Mouse (Mus musculus) embryonic stem cell, embryonic (primary cell): ENCODE measurements at regions not wholly inside any gene's neighbourhood (a gene's known extent, or its start where the extent isn't known, plus 50 kb on each side); places are given as distances from the start of the nearest gene placed in this dataset.

ENCODE experiments used
- CTCF ChIA-PET, 4 experiments: fragments of 300-600 bp in 2 of 4; fragments of 350-600 bp in 2 of 4; sonication (Branson Sonifier 250); formaldehyde crosslinking; loops; one replicate each; lab custom pipeline; 2022; ENCODE audit warnings: inconsistent platforms in 2 of 4; lab: Charles Lee
- POLR2A ChIA-PET, 4 experiments: fragments of 300-600 bp in 2 of 4; fragments of 350-600 bp in 2 of 4; sonication (Branson Sonifier 250); formaldehyde crosslinking; loops; one replicate each; lab custom pipeline; 2022; ENCODE audit warnings: antibody characterized with exemption in 4 of 4, inconsistent platforms in 1 of 4; lab: Charles Lee

- CTCF ChIA-PET = no interaction called here
- POLR2A ChIA-PET = no interaction called here
Observed at GRCm38 (mm10) chr5:12209631-12210030, 173.6 kb upstream of the Sema3d start.

GRCm38 (mm10) chr5:12213448-12213847, 169.7 kb upstream of the Sema3d start:
- CTCF ChIA-PET = no interaction called here

DNA sequence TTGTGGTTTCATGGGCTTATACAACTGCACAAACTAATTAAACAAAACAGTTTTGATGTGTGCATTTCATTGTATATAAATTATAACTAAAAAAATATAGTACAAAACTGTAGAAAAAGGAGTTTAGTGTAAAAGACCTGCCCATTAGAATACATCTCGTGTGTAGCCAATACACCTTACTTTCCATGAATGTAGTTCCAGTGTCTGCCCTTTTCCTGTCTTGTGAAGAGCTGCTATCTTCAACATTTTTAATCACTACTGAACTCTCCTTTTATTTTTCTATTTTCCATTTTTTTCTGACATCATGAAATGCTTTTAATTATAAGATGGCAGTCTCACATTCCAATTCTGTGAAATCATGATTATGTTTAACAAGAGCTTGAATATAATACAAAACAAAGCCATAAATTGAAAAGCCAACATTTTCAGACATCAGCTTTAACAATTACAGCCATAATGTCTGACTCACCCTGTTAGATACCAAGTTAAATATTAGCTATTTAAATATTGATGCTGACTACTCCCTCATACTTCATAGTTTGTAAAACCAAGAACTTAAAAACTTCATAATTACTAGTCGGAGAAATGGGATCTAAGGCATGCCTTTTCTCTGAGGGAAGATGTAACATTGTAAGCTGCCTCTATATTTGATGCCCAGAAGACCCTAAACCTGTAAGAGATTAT, 163.6 kb upstream of the Sema3d start:
- POLR2A ChIA-PET = no interaction called here
- CTCF ChIA-PET = no interaction called here

More at GRCm38 (mm10) chr5:12213448-12213847, 169.7 kb upstream of the Sema3d start:
- POLR2A ChIA-PET = no interaction called here

DNA sequence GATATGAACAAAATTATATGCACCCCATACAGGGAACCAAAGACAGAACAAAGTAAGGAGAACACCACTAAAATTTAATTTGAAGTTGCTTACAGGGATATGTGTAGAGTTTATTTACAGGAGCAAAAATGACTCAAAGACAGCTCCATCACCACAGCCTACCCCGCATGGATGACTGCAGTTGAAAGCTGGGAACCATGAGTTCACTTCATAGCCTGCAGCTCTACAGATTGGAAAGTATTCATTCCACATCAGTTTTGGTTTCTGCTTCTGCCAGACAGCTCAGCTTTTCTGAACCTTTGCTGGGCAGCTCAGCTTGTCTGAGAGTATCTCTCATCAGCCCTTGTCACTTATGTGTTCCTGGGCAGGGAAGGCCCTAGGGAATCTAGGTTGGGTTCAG, 160.6 kb upstream of the Sema3d start:
- ChIA-PET CTCF (no interaction called here), POLR2A (no interaction called here)

- CTCF ChIA-PET = no interaction called here
- POLR2A ChIA-PET = no interaction called here
Observed at GRCm38 (mm10) chr5:12233377-12234096, 149.6 kb upstream of the Sema3d start.

DNA sequence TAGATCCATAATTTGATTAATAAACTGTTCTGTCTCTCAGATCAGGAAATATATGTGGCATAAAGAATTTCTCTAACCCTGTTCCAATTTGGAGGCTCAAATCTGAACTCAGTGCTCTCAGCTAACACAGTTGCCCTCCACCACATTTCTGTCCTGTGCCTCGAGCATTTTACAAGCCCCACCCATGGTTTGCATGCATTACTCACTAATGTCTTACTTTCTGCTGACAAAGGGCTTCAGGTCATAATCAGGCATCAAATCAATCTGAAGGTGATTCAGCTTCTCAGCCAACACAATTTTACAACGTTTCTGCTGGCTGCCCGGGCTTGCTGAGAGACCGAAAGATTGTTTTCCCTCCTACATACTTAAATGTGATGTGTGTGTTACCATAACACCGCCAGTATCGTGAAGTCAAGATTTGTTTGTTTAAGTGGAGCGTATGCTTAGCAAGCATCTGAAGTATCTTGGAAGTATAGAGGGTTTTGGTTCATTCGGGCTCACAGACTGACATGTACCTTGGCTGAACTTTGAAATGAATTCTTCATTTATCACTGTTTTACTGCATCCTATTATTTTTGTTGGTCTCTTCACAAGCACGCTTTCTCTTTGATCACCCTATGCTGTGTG, 139.9 kb upstream of the Sema3d start:
- ChIA-PET CTCF (no interaction called here), POLR2A (no interaction called here)

DNA sequence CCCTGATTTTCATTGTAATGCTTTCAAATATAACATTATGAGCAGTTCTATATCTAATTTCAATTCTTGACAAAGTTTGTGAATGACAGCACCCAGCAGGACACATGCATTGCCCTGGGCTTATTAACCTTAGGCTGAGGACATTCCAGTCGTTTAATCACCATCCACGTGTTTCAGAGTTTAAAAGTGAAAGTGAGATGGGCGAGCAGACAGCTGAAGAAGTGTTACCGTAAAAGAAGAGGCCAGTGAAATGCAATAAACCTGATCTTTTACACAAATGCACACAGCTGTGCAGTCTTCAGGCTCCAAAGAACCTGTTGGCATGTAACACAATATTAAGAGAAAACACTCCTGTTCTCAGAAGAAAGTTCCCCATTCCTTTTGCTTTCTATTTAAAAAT, 89.5 kb upstream of the Sema3d start:
- CTCF ChIA-PET = no interaction called here
- POLR2A ChIA-PET = no interaction called here

GRCm38 (mm10) chr5:12297331-12297730, 85.9 kb upstream of the Sema3d start:
- ChIA-PET CTCF (no interaction called here), POLR2A (no interaction called here)

DNA sequence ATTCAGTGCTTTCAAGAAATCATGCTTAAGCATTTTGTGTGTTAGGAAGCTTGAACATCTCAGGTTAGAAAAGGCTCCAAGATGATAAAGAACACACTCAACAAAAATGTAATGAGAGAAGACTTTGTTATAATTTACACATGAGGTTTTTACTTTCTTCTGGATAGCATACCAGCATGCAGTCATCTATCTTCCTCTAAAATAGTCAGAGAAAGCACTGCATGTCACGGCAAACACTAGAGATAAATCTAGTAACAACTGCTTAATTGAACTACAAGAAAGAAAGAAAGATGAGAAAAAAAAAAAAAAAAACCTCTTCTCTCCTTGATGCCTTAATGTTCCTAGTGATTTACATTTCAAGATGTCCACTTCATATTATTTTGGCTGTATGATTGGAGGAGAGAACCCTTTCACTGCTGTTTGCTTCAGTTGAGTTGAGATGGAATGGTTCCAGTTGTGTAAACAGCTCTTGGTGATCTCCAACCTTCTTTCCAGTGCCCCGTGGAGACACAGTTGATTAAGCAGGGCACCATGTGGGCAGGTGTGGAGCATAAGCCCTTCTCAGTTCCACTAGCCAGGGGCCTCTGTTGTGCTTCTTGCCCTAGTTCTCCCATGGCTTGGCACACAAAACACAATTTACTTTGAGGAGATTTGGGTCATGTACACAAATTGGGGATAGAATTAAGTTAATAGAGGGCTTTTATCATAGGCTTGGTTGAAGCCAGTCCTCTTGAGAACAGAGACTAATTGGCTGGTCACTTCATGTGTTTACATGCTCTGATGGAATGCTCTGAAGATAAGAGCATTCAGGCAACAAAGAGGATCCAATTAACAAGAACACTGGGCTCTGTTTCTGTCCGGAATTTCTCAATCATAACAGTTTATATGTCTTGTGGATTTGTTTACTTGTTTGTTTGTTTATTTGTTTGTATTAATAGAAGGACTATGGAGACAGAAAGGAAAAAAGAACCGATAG, 81.1 kb upstream of the Sema3d start:
- ChIA-PET POLR2A (interaction anchor here in 1 of 4 experiments (0.6 kb wide), 1 partner anchor 8 kb away, joined by 3 read pairs; no protein-coding TSS in a partner anchor), CTCF (no interaction called here)

DNA sequence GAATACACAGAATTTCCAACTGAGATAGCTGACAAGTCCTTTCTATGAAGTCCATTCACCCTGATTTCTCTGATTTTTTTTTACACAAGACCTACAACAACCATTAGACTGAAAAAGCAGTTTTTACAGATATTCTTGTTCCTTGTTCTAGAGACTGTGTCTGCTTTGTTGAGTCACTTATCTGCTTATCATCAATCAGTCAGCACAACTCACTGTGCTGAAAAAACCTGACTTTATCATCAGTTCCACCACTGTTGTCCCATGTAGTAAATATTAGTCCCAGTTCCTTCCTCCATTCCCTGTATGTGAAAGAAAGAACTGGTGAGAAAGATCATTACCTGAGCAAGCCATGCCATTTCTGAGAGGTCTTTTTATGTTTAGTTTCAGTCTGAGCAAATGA, 73.8 kb upstream of the Sema3d start:
- POLR2A ChIA-PET = no interaction called here
- CTCF ChIA-PET = no interaction called here

GRCm38 (mm10) chr5:12332648-12333305, 50.4 kb upstream of the Sema3d start:
- ChIA-PET POLR2A (no interaction called here), CTCF (no interaction called here)
